Mouse (Mus musculus): ENCODE results near the gene Il23a.

- TF ChIP-seq CTCF (IDR thresholded peaks at IDR 0.05; ENCODE audit: insufficient read depth, low read depth, low read length) (no peak), POLR2A (IDR thresholded peaks at IDR 0.05; ENCODE audit: insufficient read depth, low read depth, low read length) (no peak)
Observed at GRCm38 (mm10) chr10:128271883-128272282, 26.7 kb downstream of the Il23a start.
